Mouse (Mus musculus) thymus, postnatal 4 days (tissue): ENCODE results near the gene Tprkb.
"Not testable (repeated sequence)": the region's sequence is repeated elsewhere in the genome, so short reads cannot be mapped to it uniquely, and the experiment has no call there.

ENCODE experiments used
- DNase-seq: peaks from one replicate; pipeline ENCODE4 v3.0.0; 2021

Tprkb gene

GRCm38 (mm10) chr6:85976242-85976641 is 64.6 kb downstream of the Tprkb start:
- DNase-seq = no peak

- DNase-seq = not testable (repeated sequence)
Observed at GRCm38 (mm10) chr6:85978736-85979135, 67.1 kb downstream of the Tprkb start.
